Mouse (Mus musculus) heart, postnatal 0 days (tissue): ENCODE data around the gene H3f3a. TPM values are rescaled to one million over a fixed set of nuclear protein-coding genes. Genes with fewer than 3 reads are reported as not detected.

Experiments
- ATAC-seq: fragments of 200-750 bp; cut with Nextera tagmentation; 2 replicates; pipeline ENCODE4 v1.8.0; 2017; ENCODE audit warnings: low read depth, moderate number of reproducible peaks, moderate library complexity; ENCODE audit not compliant: insufficient read depth
- DNase-seq: peaks from one replicate; pipeline ENCODE4 v3.0.0-alpha.2; 2016; ENCODE audit warnings: low spot score
- H3K27ac ChIP-seq: fragments of 300-500 bp; sonication (generic); 2 replicates; pipeline ENCODE4 v1.5.1; 2014; ENCODE audit warnings: low read depth, mild to moderate bottlenecking
- H3K27me3 ChIP-seq: fragments of 300-500 bp; sonication (generic); 2 replicates; pipeline ENCODE4 v1.6.1; 2014; ENCODE audit warnings: low read length, mixed read lengths; ENCODE audit not compliant: control insufficient read depth, insufficient read depth
- H3K36me3 ChIP-seq: fragments of 300-500 bp; sonication (generic); replicated peaks from 2 replicates; pipeline ENCODE4 v1.6.1; 2014; ENCODE audit warnings: low read length, mixed read lengths; ENCODE audit not compliant: control insufficient read depth, insufficient read depth
- H3K4me1 ChIP-seq: fragments of 300-500 bp; sonication (generic); 2 replicates; pipeline ENCODE4 v1.6.1; 2014; ENCODE audit warnings: antibody characterized with exemption; ENCODE audit not compliant: control insufficient read depth, insufficient read depth
- H3K4me2 ChIP-seq: fragments of 300-500 bp; sonication (generic); 2 replicates; pipeline ENCODE4 v1.6.1; 2014; ENCODE audit warnings: low read depth, mild to moderate bottlenecking, low read length, moderate library complexity
- H3K4me3 ChIP-seq: fragments of 300-500 bp; sonication (generic); 2 replicates; pipeline ENCODE4 v1.5.1; 2014; ENCODE audit warnings: low read depth, low read length
- H3K9ac ChIP-seq: fragments of 300-500 bp; sonication (generic); replicated peaks from 2 replicates; pipeline ENCODE4 v1.6.1; 2014; ENCODE audit warnings: low read depth, low read length, mixed read lengths
- H3K9me3 ChIP-seq: fragments of 300-500 bp; sonication (generic); replicated peaks from 2 replicates; pipeline ENCODE4 v1.6.1; 2016; ENCODE audit warnings: low read length; ENCODE audit not compliant: control insufficient read depth
- CTCF ChIP-seq: IDR thresholded peaks from 2 replicates; pipeline ENCODE4 v1.5.1; 2016; ENCODE audit warnings: antibody characterized with exemption, control low read depth, low read depth
- EP300 ChIP-seq: IDR thresholded peaks from 2 replicates; pipeline ENCODE4 v1.6.1; 2016; ENCODE audit warnings: antibody characterized with exemption, low read depth
- WGBS: fragments of 180-500 bp; shearing (Covaris S2); extraction: QIAGEN DNeasy Blood & Tissue Kit; methylation state at CpG from one replicate; pipeline ENCODE4 v1.1.7; 2014; 5-methylcytosine and 5-hydroxymethylcytosine counted together
- polyA plus RNA-seq: library from polyadenylated mRNA; unstranded; fragments of >200 nt; fragmentation: Nextera tagmentation; extraction: Ambion mirVana; gene quantifications from 2 replicates; pipeline ENCODE4 v1.2.1, GENCODE M21; 2015
- total RNA-seq: library from RNA; depleted of rRNA; stranded (reverse); fragments of >200 nt; gene quantifications from 2 replicates; pipeline ENCODE4 v1.2.3, GENCODE M21; 2014; ENCODE audit warnings: low replicate concordance; rRNA removed

H3f3a gene
- total and polyA plus RNA-seq, 2 experiments from 2014 or later, result 1,337 to 1,661 TPM

GRCm38 (mm10) chr1:180754376-180754775 lies 59.4 kb downstream of the H3f3a start:
- H3K4me2 ChIP-seq, result no peak overlapping the region
- peaks cover 41% of the 10 kb centered on the region for H3K36me3 ChIP-seq
- TF ChIP-seq EP300, result no peak
- no peak for TF ChIP-seq CTCF
- H3K9me3 ChIP-seq, result no peaks in the 10 kb centered on the region
- no peaks in the 10 kb centered on the region for H3K4me1 ChIP-seq
- H3K27ac ChIP-seq, result no peak overlapping the region
- WGBS, result 84% methylated on average over 8 of the region's 8 CpGs
- no peaks in the 10 kb centered on the region for H3K27me3 ChIP-seq
- no peak overlapping the region for H3K4me3 ChIP-seq
- DNase-seq (no peak), ATAC-seq (no peak)
- no peak overlapping the region for H3K9ac ChIP-seq

- no peak for ATAC-seq
- H3K4me3 ChIP-seq, result no peak overlapping the region
- H3K36me3 ChIP-seq, result peaks cover 62% of the 10 kb centered on the region
- no peak overlapping the region for H3K27ac ChIP-seq
- H3K9me3 ChIP-seq, result no peaks in the 10 kb centered on the region
- H3K4me2 ChIP-seq, result no peak overlapping the region
- H3K27me3 ChIP-seq, result no peaks in the 10 kb centered on the region
- TF ChIP-seq EP300 (no peak), CTCF (no peak)
- DNase-seq, result no peak
- no peaks in the 10 kb centered on the region for H3K4me1 ChIP-seq
- 91% methylated on average over 11 of the region's 11 CpGs for WGBS
- H3K9ac ChIP-seq, result no peak overlapping the region
These were observed 61.6 kb downstream of the H3f3a start for GRCm38 (mm10) chr1:180752115-180752514.

Other genes with a start within 250 kb of the H3f3a start
- 49.1 and 63.0 TPM in 2 replicates for gene Parp1, start 245.0 kb downstream of the H3f3a start, total RNA-seq
- 41.3 and 45.4 TPM in 2 replicates for gene Parp1, start 245.0 kb downstream of the H3f3a start, polyA plus RNA-seq
- gene Lin9, start 172.8 kb downstream of the H3f3a start, total RNA-seq, result 12.3 and 17.7 TPM in 2 replicates
- gene Lin9, start 172.8 kb downstream of the H3f3a start, polyA plus RNA-seq, result 5.7 and 5.8 TPM in 2 replicates
- gene Mixl1, start 116.9 kb downstream of the H3f3a start, total RNA-seq, result not detected in 2 replicates
- gene Mixl1, start 116.9 kb downstream of the H3f3a start, polyA plus RNA-seq, result not detected in 2 replicates
- 21.7 and 26.4 TPM in 2 replicates for gene Acbd3, start 87.9 kb downstream of the H3f3a start, total RNA-seq
- gene Acbd3, start 87.9 kb downstream of the H3f3a start, polyA plus RNA-seq, result 13.2 and 13.5 TPM in 2 replicates
- 9.8 and 16.9 TPM in 2 replicates for gene Sde2, start 37.2 kb upstream of the H3f3a start, total RNA-seq
- gene Sde2, start 37.2 kb upstream of the H3f3a start, polyA plus RNA-seq, result 14.4 and 15.8 TPM in 2 replicates
- not detected in 2 replicates for gene Lefty2, start 79.2 kb upstream of the H3f3a start, total RNA-seq
- 0.05 and 0.07 TPM in 2 replicates for gene Lefty2, start 79.2 kb upstream of the H3f3a start, polyA plus RNA-seq
- gene Pycr2, start 90.3 kb upstream of the H3f3a start, total RNA-seq, result 33.0 and 36.4 TPM in 2 replicates
- 34.1 and 35.5 TPM in 2 replicates for gene Pycr2, start 90.3 kb upstream of the H3f3a start, polyA plus RNA-seq
- 1.2 and 1.3 TPM in 2 replicates for gene Lefty1, start 121.1 kb upstream of the H3f3a start, total RNA-seq
- 1.6 and 1.7 TPM in 2 replicates for gene Lefty1, start 121.1 kb upstream of the H3f3a start, polyA plus RNA-seq
- gene Tmem63a, start 128.4 kb upstream of the H3f3a start, total RNA-seq, result 17.2 and 30.5 TPM in 2 replicates
- gene Tmem63a, start 128.4 kb upstream of the H3f3a start, polyA plus RNA-seq, result 8.5 and 9.6 TPM in 2 replicates
- 6.9 and 13.4 TPM in 2 replicates for gene Ephx1, start 207.0 kb upstream of the H3f3a start, total RNA-seq
- gene Ephx1, start 207.0 kb upstream of the H3f3a start, polyA plus RNA-seq, result 10.2 and 10.6 TPM in 2 replicates
- not detected in 2 replicates for gene 9130409I23Rik, start 237.3 kb upstream of the H3f3a start, total RNA-seq
- not detected in 2 replicates for gene 9130409I23Rik, start 237.3 kb upstream of the H3f3a start, polyA plus RNA-seq